Mouse (Mus musculus) MEL (cell line): Measurements from ENCODE around the gene Gm4131. TPM values are rescaled to one million over a fixed set of nuclear protein-coding genes. Genes with fewer than 3 reads are reported as not detected.

ENCODE experiments used
- DNase-seq: peaks from one replicate; pipeline ENCODE4 v3.0.0; 2011; ENCODE audit warnings: low read depth, low spot score
- H3K27ac ChIP-seq: 2 replicates; pipeline ENCODE4 v1.5.1; 2012; ENCODE audit warnings: low read depth, mild to moderate bottlenecking, control low read depth, low read length, moderate library complexity; ENCODE audit not compliant: control insufficient read depth
- H3K27me3 ChIP-seq, 2 experiments: fragments of 150-350 bp in 1 of 2; sonication (generic) in 1 of 2; 2 replicates each; pipeline ENCODE4 v1.6.1; 2012; ENCODE audit warnings: low read length in 2 of 2, mild to moderate bottlenecking in 2 of 2, improper control_type of control experiment in 1 of 2, moderate library complexity in 1 of 2; ENCODE audit not compliant: insufficient read depth in 2 of 2, control insufficient read depth in 1 of 2
- H3K36me3 ChIP-seq, 2 experiments: 2 replicates each; pipeline ENCODE4 v1.6.1; 2012 to 2014; ENCODE audit warnings: low read length in 2 of 2, improper control_type of control experiment in 1 of 2, inconsistent platforms in 1 of 2, mild to moderate bottlenecking in 1 of 2; ENCODE audit not compliant: insufficient read depth in 2 of 2, control insufficient read depth in 1 of 2
- H3K4me1 ChIP-seq, 2 experiments: fragments of 150-350 bp in 1 of 2; sonication (generic) in 1 of 2; 2 replicates each; pipeline ENCODE4 v1.6.1; 2012; ENCODE audit warnings: low read length in 2 of 2, improper control_type of control experiment in 1 of 2, mild to moderate bottlenecking in 1 of 2; ENCODE audit not compliant: insufficient read depth in 2 of 2, control insufficient read depth in 1 of 2
- H3K4me3 ChIP-seq, 2 experiments: fragments of 150-350 bp in 1 of 2; sonication (generic) in 1 of 2; 2 replicates each; pipeline ENCODE4 v1.5.1; 2012; ENCODE audit warnings: low read depth in 2 of 2, low read length in 2 of 2, mild to moderate bottlenecking in 2 of 2, moderate library complexity in 2 of 2, control low read depth in 1 of 2, improper control_type of control experiment in 1 of 2; ENCODE audit not compliant: control insufficient read depth in 1 of 2, insufficient read depth in 1 of 2
- H3K79me2 ChIP-seq: 2 replicates; pipeline ENCODE4 v1.6.1; 2012; ENCODE audit warnings: mild to moderate bottlenecking, low read length, moderate library complexity; ENCODE audit not compliant: control insufficient read depth, poor library complexity, insufficient read depth
- H3K9ac ChIP-seq: 2 replicates; pipeline ENCODE4 v1.6.1; 2012; ENCODE audit warnings: low read depth, mild to moderate bottlenecking, control low read depth, low read length, moderate library complexity; ENCODE audit not compliant: control insufficient read depth, poor library complexity, severe bottlenecking
- H3K9me3 ChIP-seq: fragments of 150-350 bp; sonication (generic); replicated peaks from 2 replicates; pipeline ENCODE4 v1.6.1; 2012; ENCODE audit warnings: mild to moderate bottlenecking, low read length, improper control_type of control experiment, moderate library complexity; ENCODE audit not compliant: insufficient read depth
- BHLHE40 ChIP-seq: IDR thresholded peaks from 2 replicates; pipeline ENCODE4 v1.6.1; 2012; ENCODE audit warnings: low read depth, mild to moderate bottlenecking, inconsistent platforms, low read length, improper control_type of control experiment, borderline replicate concordance
- CHD2 ChIP-seq: IDR thresholded peaks from 2 replicates; pipeline ENCODE4 v1.6.1; 2011; ENCODE audit warnings: low read length, improper control_type of control experiment
- E2F4 ChIP-seq: IDR thresholded peaks from 2 replicates; pipeline ENCODE4 v1.6.1; 2011; ENCODE audit warnings: low read depth, low read length, improper control_type of control experiment, borderline replicate concordance
- ELF1 ChIP-seq: IDR thresholded peaks from 2 replicates; pipeline ENCODE4 v1.6.1; 2014; ENCODE audit warnings: low read depth, mild to moderate bottlenecking, inconsistent platforms, low read length, improper control_type of control experiment, moderate library complexity
- ETS1 ChIP-seq: IDR thresholded peaks from 2 replicates; pipeline ENCODE4 v1.6.1; 2012; ENCODE audit warnings: low read depth, mild to moderate bottlenecking, inconsistent platforms, low read length, improper control_type of control experiment, moderate library complexity
- GABPA ChIP-seq: IDR thresholded peaks from 2 replicates; pipeline ENCODE4 v1.6.1; 2012; ENCODE audit warnings: low read depth, mild to moderate bottlenecking, inconsistent platforms, low read length, improper control_type of control experiment, moderate library complexity
- GATA1 ChIP-seq: IDR thresholded peaks from 2 replicates; pipeline ENCODE4 v1.6.1; 2011; ENCODE audit warnings: low read depth, low read length, improper control_type of control experiment
- JUND ChIP-seq: IDR thresholded peaks from 2 replicates; pipeline ENCODE4 v1.6.1; 2011; ENCODE audit warnings: low read depth, mild to moderate bottlenecking, improper control_type of control experiment, low read length
- MAX ChIP-seq: IDR thresholded peaks from 2 replicates; pipeline ENCODE4 v1.6.1; 2011; ENCODE audit warnings: low read length, improper control_type of control experiment
- MEF2A ChIP-seq: IDR thresholded peaks from 2 replicates; pipeline ENCODE4 v1.6.1; 2014; ENCODE audit warnings: low read depth, mild to moderate bottlenecking, inconsistent platforms, low read length, improper control_type of control experiment; ENCODE audit not compliant: poor library complexity, insufficient replicate concordance, severe bottlenecking; ENCODE audit errors: extremely low read depth
- MXI1 ChIP-seq: IDR thresholded peaks from 2 replicates; pipeline ENCODE4 v1.6.1; 2011; ENCODE audit warnings: mild to moderate bottlenecking, low read depth, low read length, improper control_type of control experiment
- NRF1 ChIP-seq: IDR thresholded peaks from 2 replicates; pipeline ENCODE4 v1.6.1; 2014; ENCODE audit warnings: low read depth, mild to moderate bottlenecking, inconsistent platforms, low read length, improper control_type of control experiment, moderate library complexity; ENCODE audit not compliant: poor library complexity, insufficient read depth, severe bottlenecking
- POLR2A ChIP-seq, 2 experiments: IDR thresholded peaks; 2 replicates each; pipeline ENCODE4 v1.6.1; 2011 to 2012; ENCODE audit warnings: low read length in 2 of 2, mild to moderate bottlenecking in 2 of 2, control low read depth in 1 of 2, improper control_type of control experiment in 1 of 2, low read depth in 1 of 2, moderate library complexity in 1 of 2; ENCODE audit not compliant: control insufficient read depth in 1 of 2, insufficient read depth in 1 of 2, poor library complexity in 1 of 2
- POLR2AphosphoS2 ChIP-seq: IDR thresholded peaks from 2 replicates; pipeline ENCODE4 v1.6.1; 2011; ENCODE audit warnings: low read length, improper control_type of control experiment
- TAL1 ChIP-seq: IDR thresholded peaks from 2 replicates; pipeline ENCODE4 v1.6.1; 2012; ENCODE audit warnings: mild to moderate bottlenecking, inconsistent platforms, low read length, moderate library complexity, mixed read lengths
- TCF12 ChIP-seq: IDR thresholded peaks from 2 replicates; pipeline ENCODE4 v1.6.1; 2014; ENCODE audit warnings: low read depth, mild to moderate bottlenecking, inconsistent platforms, low read length, improper control_type of control experiment, moderate library complexity
- UBTF ChIP-seq: IDR thresholded peaks from 2 replicates; pipeline ENCODE4 v1.6.1; 2012; ENCODE audit warnings: low read depth, mild to moderate bottlenecking, inconsistent platforms, low read length, improper control_type of control experiment, moderate library complexity, borderline replicate concordance; ENCODE audit not compliant: insufficient read depth
- ZC3H11A ChIP-seq: IDR thresholded peaks from 2 replicates; pipeline ENCODE4 v1.6.1; 2012; ENCODE audit warnings: low read depth, mild to moderate bottlenecking, inconsistent platforms, low read length, improper control_type of control experiment
- ZKSCAN1 ChIP-seq: IDR thresholded peaks from 2 replicates; pipeline ENCODE4 v1.6.1; 2012; ENCODE audit warnings: low read depth, mild to moderate bottlenecking, inconsistent platforms, low read length, improper control_type of control experiment, moderate library complexity
- ZMIZ1 ChIP-seq: IDR thresholded peaks from 2 replicates; pipeline ENCODE4 v1.6.1; 2012; ENCODE audit warnings: low read depth, mild to moderate bottlenecking, inconsistent platforms, low read length, improper control_type of control experiment, moderate library complexity
- ZNF384 ChIP-seq: IDR thresholded peaks from 2 replicates; pipeline ENCODE4 v1.6.1; 2012; ENCODE audit warnings: low read depth, mild to moderate bottlenecking, inconsistent platforms, low read length, improper control_type of control experiment
- polyA plus RNA-seq, 2 experiments: library from polyadenylated mRNA; stranded (reverse) in 1 of 2; unstranded in 1 of 2; fragments of >175 nt in 1 of 2; fragments of >200 nt in 1 of 2; gene quantifications; 2 replicates each; pipeline versions ENCODE4 v1.2.1 to v1.2.4; 2012; ENCODE audit warnings: low replicate concordance in 2 of 2, low read depth in 1 of 2; ENCODE audit not compliant: insufficient read length in 2 of 2, insufficient read depth in 1 of 2, missing spikeins in 1 of 2
- total RNA-seq: library from RNA; depleted of rRNA; stranded (reverse); fragments of 300-350 nt; gene quantifications from 2 replicates; pipeline ENCODE4 v1.2.3, GENCODE M21; 2012

The Gm4131 gene
- total and polyA plus RNA-seq, 3 experiments, result not detected

- DNase-seq, result no peak
- TF ChIP-seq NRF1 (no peak), ETS1 (no peak), GABPA (no peak), GATA1 (no peak), POLR2AphosphoS2 (no peak)
- no peaks in the 10 kb centered on the region; a peak in 1 of 4 replicates for H3K36me3 ChIP-seq
- H3K27ac ChIP-seq, result no peak overlapping the region
- no peaks in the 10 kb centered on the region for H3K27me3 ChIP-seq
- H3K4me3 ChIP-seq, result no peak overlapping the region
- H3K9ac ChIP-seq, result no peak overlapping the region
- H3K79me2 ChIP-seq, result no peaks in the 10 kb centered on the region
- H3K9me3 ChIP-seq, result no peaks in the 10 kb centered on the region
- no peaks in the 10 kb centered on the region for H3K4me1 ChIP-seq
These were observed 15.0 kb upstream of the Gm4131 start for GRCm38 (mm10) chr14:62581768-62582167.

GRCm38 (mm10) chr14:62580945-62581344 is 14.2 kb upstream of the Gm4131 start:
- Histone ChIP-seq H3K27ac (no peak overlapping the region), H3K27me3 (no peaks in the 10 kb centered on the region), H3K4me1 (no peaks in the 10 kb centered on the region), H3K4me3 (no peak overlapping the region), H3K79me2 (no peaks in the 10 kb centered on the region), H3K9ac (no peak overlapping the region), H3K9me3 (no peaks in the 10 kb centered on the region), H3K36me3 (no peaks in the 10 kb centered on the region; a peak in 1 of 4 replicates)
- peak; percentile 38 for DNase-seq
- TF ChIP-seq BHLHE40 (no peak), MAX (no peak), E2F4 (no peak), ETS1 (no peak), ELF1 (no peak), ZMIZ1 (no peak), ZKSCAN1 (no peak), TCF12 (no peak), CHD2 (no peak), ZC3H11A (no peak), JUND (no peak), UBTF (no peak), TAL1 (no peak), POLR2A (IDR thresholded peaks at IDR 0.05; ENCODE audit: control insufficient read depth in 1 of 2, insufficient read depth in 1 of 2, low read depth in 1 of 2, low read length in 2 of 2, poor library complexity in 1 of 2) (no peak), MEF2A (no peak), ZNF384 (no peak), MXI1 (no peak)
